Mouse (Mus musculus) hindbrain, embryonic 15.5 days (tissue): ENCODE measurements around the gene Ripor3. TPM values are rescaled to one million over a fixed set of nuclear protein-coding genes. Genes with fewer than 3 reads are reported as not detected.

Experiments used
- ATAC-seq: fragments of 200-750 bp; cut with Nextera tagmentation; 2 replicates; pipeline ENCODE4 v1.8.0; 2017; ENCODE audit warnings: low read depth, moderate number of reproducible peaks, moderate TSS enrichment; ENCODE audit not compliant: low FRiP score
- H3K27ac ChIP-seq: fragments of 300-500 bp; sonication (generic); replicated peaks from 2 replicates; pipeline ENCODE4 v1.5.1; 2015; ENCODE audit warnings: mild to moderate bottlenecking, inconsistent platforms
- H3K27me3 ChIP-seq: fragments of 300-500 bp; sonication (generic); 2 replicates; pipeline ENCODE4 v1.6.1; 2015; ENCODE audit warnings: control low read depth, inconsistent platforms
- H3K36me3 ChIP-seq: fragments of 300-500 bp; sonication (generic); 2 replicates; pipeline ENCODE4 v1.6.1; 2015; ENCODE audit warnings: control low read depth, inconsistent platforms
- H3K4me1 ChIP-seq: fragments of 300-500 bp; sonication (generic); replicated peaks from 2 replicates; pipeline ENCODE4 v1.6.1; 2015; ENCODE audit warnings: control low read depth, inconsistent platforms
- H3K4me2 ChIP-seq: fragments of 300-500 bp; sonication (generic); 2 replicates; pipeline ENCODE4 v1.6.1; 2015; ENCODE audit warnings: moderate library complexity, mild to moderate bottlenecking, inconsistent platforms
- H3K4me3 ChIP-seq: fragments of 300-500 bp; sonication (generic); 2 replicates; pipeline ENCODE4 v1.5.1; 2015; ENCODE audit warnings: mild to moderate bottlenecking, inconsistent platforms
- H3K9ac ChIP-seq: fragments of 300-500 bp; sonication (generic); 2 replicates; pipeline ENCODE4 v1.6.1; 2015; ENCODE audit warnings: inconsistent platforms
- H3K9me3 ChIP-seq: fragments of 300-500 bp; sonication (generic); 2 replicates; pipeline ENCODE4 v1.6.1; 2016; ENCODE audit warnings: control low read depth, inconsistent platforms
- WGBS: fragments of 180-500 bp; shearing (Covaris S2); methylation state at CpG from one replicate; pipeline ENCODE4 v1.1.7; 2015; 5-methylcytosine and 5-hydroxymethylcytosine counted together
- polyA plus RNA-seq: library from polyadenylated mRNA; unstranded; fragments of >200 nt; fragmentation: Nextera tagmentation; extraction: Ambion mirVana; gene quantifications from 2 replicates; pipeline ENCODE4 v1.2.1, GENCODE M21; 2015

The Ripor3 gene
- polyA plus RNA-seq, 1 experiment from 2014 or later: 0.32 TPM

DNA sequence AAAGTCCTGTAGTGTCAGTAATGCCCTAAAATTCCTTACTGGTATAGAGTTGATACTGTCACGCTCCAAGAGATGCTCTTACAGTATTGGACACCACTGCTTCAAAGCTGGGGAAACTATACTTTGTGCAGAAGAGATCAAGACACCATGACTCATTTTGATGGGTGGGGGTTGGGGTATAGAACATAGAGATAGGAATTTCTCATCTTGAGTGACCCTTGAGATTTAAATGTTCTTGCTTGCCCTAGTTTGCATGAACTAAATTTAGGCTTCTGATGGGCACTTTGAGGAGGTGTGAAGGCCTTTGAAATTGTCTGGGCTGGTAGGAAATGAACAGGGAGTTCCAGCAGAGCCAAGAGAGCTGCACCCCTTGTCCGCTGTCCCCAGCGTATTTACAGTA, 74.5 kb downstream of the Ripor3 start:
- Histone ChIP-seq H3K4me1 (peaks cover 74% of the 10 kb centered on the region), H3K4me3 (no peak overlapping the region), H3K27ac (no peak overlapping the region), H3K36me3 (no peaks in the 10 kb centered on the region), H3K9me3 (no peaks in the 10 kb centered on the region), H3K4me2 (peak overlapping the region; percentile 14; the same call in 1 of the 2 replicates), H3K9ac (no peak overlapping the region), H3K27me3 (no peaks in the 10 kb centered on the region)
- 80% methylated on average over 3 of the region's 3 CpGs for WGBS
- ATAC-seq: no peak

DNA sequence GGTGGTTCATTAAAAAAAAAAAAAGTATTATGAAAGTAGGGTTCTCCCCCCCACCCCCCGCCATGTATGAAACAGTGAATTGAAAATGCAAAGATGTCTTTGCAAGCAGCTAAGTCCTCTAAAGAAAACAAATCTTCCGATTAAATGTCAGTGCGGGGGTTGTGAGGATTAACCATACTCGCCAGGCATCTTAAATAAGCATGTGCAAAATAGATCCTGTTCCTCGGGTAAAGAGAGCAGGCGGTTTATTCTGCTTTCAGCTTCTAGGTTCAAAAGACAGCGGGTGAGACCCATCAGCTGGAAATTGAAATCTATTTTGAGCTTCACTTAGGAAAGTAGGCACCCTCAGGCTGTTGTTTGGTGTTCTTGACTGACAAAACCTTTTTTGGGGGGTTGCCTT, 77.0 kb downstream of the Ripor3 start:
- Histone ChIP-seq H3K27ac (no peak overlapping the region), H3K4me3 (peak overlapping the region; percentile 94), H3K36me3 (no peaks in the 10 kb centered on the region), H3K9me3 (no peaks in the 10 kb centered on the region), H3K9ac (peak overlapping the region; percentile 90), H3K27me3 (no peaks in the 10 kb centered on the region), H3K4me1 (peaks cover 49% of the 10 kb centered on the region), H3K4me2 (peak overlapping the region; percentile 61)
- 34% methylated on average over 7 of the region's 7 CpGs for WGBS
- ATAC-seq: no peak

DNA sequence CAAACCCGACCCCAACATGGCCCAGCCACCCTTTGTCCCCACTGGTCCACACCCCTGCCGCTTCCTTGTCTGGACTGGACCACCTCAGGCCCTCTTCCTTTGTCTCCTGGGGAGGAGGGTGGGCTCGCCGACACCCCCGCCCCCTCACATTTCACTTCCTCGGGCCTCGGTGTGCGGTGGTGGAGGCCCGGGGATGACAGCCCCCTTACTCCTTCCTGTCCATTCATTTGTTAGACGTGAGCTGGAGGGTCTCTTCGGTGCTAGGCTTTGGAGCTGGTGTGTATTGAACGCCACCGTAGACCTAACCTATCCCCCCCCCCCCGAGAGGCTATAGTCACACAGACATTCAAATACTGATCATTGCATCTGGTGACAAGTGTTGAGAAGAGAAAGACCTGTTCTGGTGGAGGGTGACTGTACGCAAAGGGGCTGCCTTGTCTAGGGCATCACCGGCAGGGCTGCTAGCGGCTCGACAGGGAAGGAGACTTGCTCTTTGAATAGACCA, 77.6 kb downstream of the Ripor3 start:
- peak overlapping the region; percentile 90 for H3K9ac ChIP-seq
- WGBS: under 1% methylated on average over 18 of the region's 18 CpGs
- peak; percentile 18 for ATAC-seq
- no peaks in the 10 kb centered on the region for H3K27me3 ChIP-seq
- peak overlapping the region; percentile 82 for H3K27ac ChIP-seq
- H3K4me1 ChIP-seq: peaks cover 48% of the 10 kb centered on the region
- peak overlapping the region; percentile 94 for H3K4me3 ChIP-seq
- no peaks in the 10 kb centered on the region for H3K9me3 ChIP-seq
- peak overlapping the region; percentile 61 for H3K4me2 ChIP-seq
- no peaks in the 10 kb centered on the region for H3K36me3 ChIP-seq

DNA sequence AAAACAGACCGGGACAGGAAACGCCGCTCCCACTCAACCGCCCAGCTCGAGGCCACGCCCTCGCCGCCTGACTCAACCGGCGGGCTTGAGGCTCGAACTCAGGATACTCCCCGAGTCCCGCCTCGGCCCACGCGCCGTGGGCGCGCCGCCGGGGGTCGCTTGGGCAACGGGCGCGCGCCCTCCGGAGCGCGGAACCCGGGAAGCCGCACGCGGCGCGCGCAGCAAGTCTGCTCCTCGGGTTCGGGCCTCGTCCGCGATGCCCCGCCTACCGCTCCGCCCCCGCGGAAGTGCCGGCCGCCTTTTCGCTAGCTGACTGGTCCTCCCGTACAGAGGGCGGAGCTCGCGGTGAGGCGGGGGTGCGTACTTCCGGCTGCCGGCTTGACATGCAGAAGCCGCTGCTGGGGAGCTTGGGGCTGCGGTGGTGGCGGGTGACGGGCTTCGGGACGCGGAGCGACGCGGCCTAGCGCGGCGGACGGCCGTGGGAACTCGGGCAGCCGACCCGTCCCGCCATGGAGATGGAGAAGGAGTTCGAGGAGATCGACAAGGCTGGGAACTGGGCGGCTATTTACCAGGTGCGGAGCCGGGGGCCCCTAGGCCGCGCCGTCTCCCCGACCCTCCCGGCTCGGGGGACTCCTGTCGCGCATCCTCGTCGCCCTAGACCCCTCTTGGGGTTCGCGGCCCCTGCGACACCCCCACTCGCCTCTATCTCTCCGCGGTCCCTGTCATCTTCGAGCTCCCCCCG, 78.3 kb downstream of the Ripor3 start, which contains the start of gene Ptpn1:
Gene Ptpn1, plus strand, starts transcription at position 73 of the 742 bp plus-strand sequence.
- peak; percentile 96 for ATAC-seq
- no peaks in the 10 kb centered on the region for H3K9me3 ChIP-seq
- H3K4me3 ChIP-seq: peak within 1 kb of the TSS; percentile 94
- no peaks in the 10 kb centered on the region for H3K36me3 ChIP-seq
- WGBS: under 1% methylated on average over 99 of the region's 99 CpGs
- H3K27ac ChIP-seq: peak within 1 kb of the TSS; percentile 82
- H3K4me1 ChIP-seq: peaks cover 46% of the 10 kb centered on the region
- H3K27me3 ChIP-seq: no peaks in the 10 kb centered on the region
- H3K4me2 ChIP-seq: peak within 1 kb of the TSS; percentile 61
- peak within 1 kb of the TSS; percentile 90 for H3K9ac ChIP-seq

DNA sequence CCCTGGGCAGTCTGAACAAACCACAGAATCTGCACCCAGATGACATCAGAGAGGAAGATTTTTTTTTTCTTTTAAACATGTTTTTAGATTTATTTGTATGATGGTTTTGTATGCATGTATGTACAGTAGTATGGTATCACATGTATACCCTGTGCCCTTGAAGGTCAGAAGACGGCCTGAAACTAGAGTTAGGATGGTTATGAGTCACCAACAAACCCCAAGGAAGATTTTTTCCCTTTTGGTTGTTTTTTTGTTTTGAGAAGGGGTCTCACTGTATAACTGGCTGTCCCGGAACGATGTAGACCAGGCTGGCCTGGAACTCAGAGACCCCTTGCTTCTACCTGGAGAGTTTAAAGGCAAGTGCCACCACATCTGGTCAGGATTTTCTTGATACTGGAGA, 79.4 kb downstream of the Ripor3 start:
- Histone ChIP-seq H3K4me1 (peaks cover 34% of the 10 kb centered on the region), H3K27ac (no peak overlapping the region), H3K9me3 (no peaks in the 10 kb centered on the region), H3K4me2 (no peak overlapping the region), H3K9ac (no peak overlapping the region), H3K27me3 (no peaks in the 10 kb centered on the region), H3K4me3 (peak overlapping the region; percentile 94), H3K36me3 (no peaks in the 10 kb centered on the region)
- WGBS: 94% methylated on average over 3 of the region's 3 CpGs
- ATAC-seq: no peak

Other genes with a start within 250 kb of the Ripor3 start
- 69.5 and 77.5 TPM in 2 replicates for gene Ptpn1, start 78.6 kb downstream of the Ripor3 start, polyA plus RNA-seq
- gene Pard6b, start 70.4 kb upstream of the Ripor3 start, polyA plus RNA-seq: 5.8 and 7.2 TPM in 2 replicates
- gene Adnp, start 196.5 kb upstream of the Ripor3 start, polyA plus RNA-seq: 14.7 and 15.3 TPM in 2 replicates
- 18.2 and 22.2 TPM in 2 replicates for gene Gm20716, start 219.7 kb upstream of the Ripor3 start, polyA plus RNA-seq
- 54.6 and 62.1 TPM in 2 replicates for gene Dpm1, start 220.0 kb upstream of the Ripor3 start, polyA plus RNA-seq
- gene Mocs3, start 220.0 kb upstream of the Ripor3 start, polyA plus RNA-seq: 8.5 and 10.2 TPM in 2 replicates